Mouse (Mus musculus): Measurements from ENCODE around the gene Slc35b2. TPM values are rescaled to one million over a fixed set of nuclear protein-coding genes. Genes with fewer than 3 reads are reported as not detected.

Slc35b2 gene
- polyA plus RNA-seq, 1 experiment from 2014 or later, result 47.9 TPM

DNA sequence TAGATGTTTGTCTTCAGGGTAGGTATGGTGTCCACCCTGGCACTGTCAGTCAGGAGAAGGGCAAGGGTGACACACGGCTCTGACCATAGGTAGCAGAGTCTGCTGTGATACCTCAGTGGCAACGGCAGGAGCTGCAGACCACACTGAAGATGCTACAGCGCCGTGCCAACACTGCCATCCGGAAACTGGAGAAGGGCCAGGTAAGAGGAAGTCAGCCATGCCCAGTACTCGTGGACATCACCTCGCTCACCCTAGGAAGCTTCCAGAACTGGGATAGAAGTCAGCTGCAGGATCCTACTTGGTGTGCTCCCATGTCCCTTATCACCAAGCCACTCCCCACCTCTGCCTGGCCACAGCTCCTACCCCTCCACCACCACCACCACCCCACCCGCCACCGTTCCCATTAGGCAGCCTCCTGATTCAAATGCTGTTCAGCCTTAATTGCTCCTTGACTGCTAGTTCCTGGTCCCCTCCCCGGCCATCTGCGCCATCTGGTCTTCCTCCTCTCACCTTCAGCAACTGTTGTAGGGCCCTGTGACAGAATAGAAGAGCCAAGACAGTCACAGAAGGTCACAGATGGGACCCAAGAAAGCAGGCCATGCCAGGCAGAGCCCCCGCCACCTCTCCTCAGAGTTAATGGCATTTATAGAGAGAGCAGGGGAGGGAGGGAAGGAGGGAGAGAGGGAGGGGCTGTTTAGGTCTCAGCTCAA lies 44.8 kb upstream of the Slc35b2 start:
- Histone ChIP-seq H3K9ac (replicated peaks) (no peak overlapping the region), H3K4me3 (ENCODE audit: low read depth, low read length) (no peak overlapping the region), H3K4me2 (ENCODE audit: low read depth, low read length) (no peak overlapping the region), H3K4me1 (ENCODE audit: insufficient read depth) (no peaks in the 10 kb centered on the region), H3K27me3 (ENCODE audit: insufficient read depth, low read length) (peaks cover 11% of the 10 kb centered on the region), H3K27ac (ENCODE audit: low read depth) (no peak overlapping the region), H3K9me3 (ENCODE audit: low read length) (no peaks in the 10 kb centered on the region), H3K36me3 (replicated peaks; ENCODE audit: insufficient read depth, low read length) (no peaks in the 10 kb centered on the region; the same call in 1 of the 2 replicates)
- TF ChIP-seq EP300 (IDR thresholded peaks at IDR 0.05; ENCODE audit: low read depth) (no peak), CTCF (IDR thresholded peaks at IDR 0.05; ENCODE audit: low read depth) (no peak)
- 85% methylated on average over 12 of the region's 12 CpGs for WGBS (ENCODE audit: insufficient replicate concordance)
- DNase-seq (no peak), ATAC-seq (no peak)

DNA sequence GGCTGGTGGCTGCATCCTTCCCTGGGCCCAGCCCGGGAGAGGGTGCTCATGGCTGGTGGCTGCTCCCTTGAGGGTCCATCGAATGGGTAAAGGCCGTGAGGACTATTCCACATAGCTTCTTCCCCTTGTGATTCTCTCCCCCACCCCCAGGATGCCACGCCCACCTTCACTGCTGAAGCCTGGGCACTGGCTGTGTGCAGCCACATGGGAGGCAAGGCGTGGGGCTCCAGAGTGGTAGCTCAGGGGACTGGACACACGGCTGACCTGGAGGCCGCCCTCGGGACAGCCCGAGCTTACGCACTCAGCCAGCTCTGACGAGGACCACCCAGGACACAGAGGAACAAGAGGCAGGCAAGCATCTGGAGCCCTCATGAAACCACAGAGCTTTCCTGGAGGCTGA lies 43.5 kb upstream of the Slc35b2 start:
- no peak overlapping the region for H3K4me3 ChIP-seq (ENCODE audit: low read depth, low read length)
- H3K4me2 ChIP-seq (ENCODE audit: low read depth, low read length), result no peak overlapping the region
- H3K27ac ChIP-seq (ENCODE audit: low read depth), result no peak overlapping the region
- H3K9ac ChIP-seq (replicated peaks), result no peak overlapping the region
- WGBS (ENCODE audit: insufficient replicate concordance), result 76% methylated on average over 11 of the region's 11 CpGs
- TF ChIP-seq CTCF (IDR thresholded peaks at IDR 0.05; ENCODE audit: low read depth) (no peak), EP300 (IDR thresholded peaks at IDR 0.05; ENCODE audit: low read depth) (no peak)
- H3K9me3 ChIP-seq (ENCODE audit: low read length), result no peaks in the 10 kb centered on the region
- H3K36me3 ChIP-seq (replicated peaks; ENCODE audit: insufficient read depth, low read length), result no peaks in the 10 kb centered on the region; the same call in 1 of the 2 replicates
- ATAC-seq, result no peak
- H3K4me1 ChIP-seq (ENCODE audit: insufficient read depth), result no peaks in the 10 kb centered on the region
- peaks cover 14% of the 10 kb centered on the region for H3K27me3 ChIP-seq (ENCODE audit: insufficient read depth, low read length)
- no peak for DNase-seq

DNA sequence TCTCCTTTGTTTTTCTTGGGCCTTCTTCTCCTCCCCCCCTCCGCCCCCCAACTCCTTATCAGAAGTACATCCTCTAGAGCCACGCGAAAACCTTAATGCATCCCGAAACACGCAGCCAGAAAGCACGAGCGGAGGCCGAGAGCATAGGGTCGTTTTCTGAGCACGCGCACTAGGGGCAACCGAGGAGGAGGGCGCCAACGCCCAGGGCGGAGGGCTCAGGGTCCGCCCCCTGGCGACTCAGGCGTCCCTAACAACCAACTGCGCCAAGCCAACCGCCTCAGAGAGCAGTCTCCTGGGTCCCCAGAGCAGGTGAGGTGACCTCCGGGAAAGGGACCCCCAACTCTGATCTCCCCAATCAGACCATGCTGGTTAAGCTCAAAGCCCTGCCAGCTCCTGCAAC lies 40.4 kb upstream of the Slc35b2 start, which contains the start of gene Tcte1:
Gene Tcte1, plus strand, starts transcription at position 172 of the 400 bp plus-strand sequence.
- H3K4me2 ChIP-seq (ENCODE audit: low read depth, low read length), result 0 out of 2 replicates have a peak within 1 kb of the TSS, but pooled peaks have one; percentile 44

DNA sequence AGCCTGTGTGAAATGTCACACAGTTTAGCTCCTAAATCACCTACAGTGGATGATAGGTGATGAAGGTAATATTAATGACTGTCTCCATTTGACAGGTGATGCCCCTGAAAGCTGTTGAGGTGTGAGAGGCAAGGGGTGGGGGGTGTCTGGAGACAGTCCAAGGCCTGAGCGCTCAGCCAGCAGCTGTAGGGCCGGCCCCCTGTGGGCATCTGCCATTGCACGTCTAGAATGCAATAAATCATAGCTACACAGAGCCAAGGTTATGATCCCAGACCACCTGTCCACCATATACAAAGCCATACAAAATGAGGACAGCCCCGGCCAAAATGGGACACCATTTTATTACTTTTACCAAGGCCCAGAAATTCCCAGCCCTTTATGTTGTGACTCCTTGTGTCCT lies 38.7 kb upstream of the Slc35b2 start:
- TF ChIP-seq CTCF (IDR thresholded peaks at IDR 0.05; ENCODE audit: low read depth) (no peak), EP300 (IDR thresholded peaks at IDR 0.05; ENCODE audit: low read depth) (no peak)
- no peak overlapping the region for H3K9ac ChIP-seq (replicated peaks)
- no peak overlapping the region for H3K4me3 ChIP-seq (ENCODE audit: low read depth, low read length)
- H3K9me3 ChIP-seq (ENCODE audit: low read length), result no peaks in the 10 kb centered on the region
- 64% methylated on average over 4 of the region's 4 CpGs for WGBS (ENCODE audit: insufficient replicate concordance)
- DNase-seq (no peak), ATAC-seq (no peak)
- no peaks in the 10 kb centered on the region for H3K36me3 ChIP-seq (replicated peaks; ENCODE audit: insufficient read depth, low read length)
- peaks cover 14% of the 10 kb centered on the region for H3K27me3 ChIP-seq (ENCODE audit: insufficient read depth, low read length)
- no peaks in the 10 kb centered on the region for H3K4me1 ChIP-seq (ENCODE audit: insufficient read depth)
- H3K4me2 ChIP-seq (ENCODE audit: low read depth, low read length), result no peak overlapping the region
- H3K27ac ChIP-seq (ENCODE audit: low read depth), result no peak overlapping the region

More for the DNA sequence above, 40.4 kb upstream of the Slc35b2 start, which contains the start of gene Tcte1:
- ATAC-seq (no peak), DNase-seq (no peak)
- Histone ChIP-seq H3K27ac (ENCODE audit: low read depth) (no peak within 1 kb of the TSS), H3K27me3 (ENCODE audit: insufficient read depth, low read length) (peaks cover 14% of the 10 kb centered on the region), H3K4me1 (ENCODE audit: insufficient read depth) (no peaks in the 10 kb centered on the region), H3K36me3 (replicated peaks; ENCODE audit: insufficient read depth, low read length) (no peaks in the 10 kb centered on the region; the same call in 1 of the 2 replicates), H3K9ac (replicated peaks) (no peak within 1 kb of the TSS), H3K4me3 (ENCODE audit: low read depth, low read length) (0 out of 2 replicates have a peak within 1 kb of the TSS, but pooled peaks have one; percentile 4), H3K9me3 (ENCODE audit: low read length) (no peaks in the 10 kb centered on the region)
- no peak for TF ChIP-seq EP300 (IDR thresholded peaks at IDR 0.05; ENCODE audit: low read depth)
- no peak for TF ChIP-seq CTCF (IDR thresholded peaks at IDR 0.05; ENCODE audit: low read depth)
- 4% methylated on average over 21 of the region's 21 CpGs for WGBS (ENCODE audit: insufficient replicate concordance)

DNA sequence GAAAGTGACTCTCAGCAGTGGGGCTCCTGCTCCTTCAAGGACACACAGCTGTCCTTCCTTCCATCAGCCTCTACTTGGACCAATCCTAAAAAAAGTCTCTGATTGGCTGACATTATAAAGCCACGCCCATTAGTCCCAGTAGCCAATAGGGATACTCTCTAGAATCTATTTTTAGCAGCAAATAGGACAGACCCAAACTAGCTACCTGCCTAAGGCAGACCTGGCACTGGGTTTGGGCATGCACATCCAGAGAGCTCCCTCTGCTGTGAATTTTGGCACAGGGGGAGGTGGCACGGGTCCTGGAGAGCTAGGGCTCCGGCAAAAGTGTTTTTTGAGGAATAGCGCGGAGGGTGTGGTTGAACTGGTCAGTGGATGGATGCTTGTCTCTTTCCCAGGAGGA lies 37.1 kb upstream of the Slc35b2 start:
- DNase-seq (no peak), ATAC-seq (no peak)
- H3K9me3 ChIP-seq (ENCODE audit: low read length), result no peaks in the 10 kb centered on the region
- no peak overlapping the region for H3K9ac ChIP-seq (replicated peaks)
- H3K36me3 ChIP-seq (replicated peaks; ENCODE audit: insufficient read depth, low read length), result no peaks in the 10 kb centered on the region
- no peaks in the 10 kb centered on the region for H3K4me1 ChIP-seq (ENCODE audit: insufficient read depth)
- peaks cover 25% of the 10 kb centered on the region for H3K27me3 ChIP-seq (ENCODE audit: insufficient read depth, low read length)
- no peak overlapping the region for H3K4me2 ChIP-seq (ENCODE audit: low read depth, low read length)
- H3K27ac ChIP-seq (ENCODE audit: low read depth), result no peak overlapping the region
- TF ChIP-seq EP300 (IDR thresholded peaks at IDR 0.05; ENCODE audit: low read depth) (no peak), CTCF (IDR thresholded peaks at IDR 0.05; ENCODE audit: low read depth) (no peak)
- WGBS (ENCODE audit: insufficient replicate concordance), result 27% methylated on average over 5 of the region's 5 CpGs
- no peak overlapping the region for H3K4me3 ChIP-seq (ENCODE audit: low read depth, low read length)

DNA sequence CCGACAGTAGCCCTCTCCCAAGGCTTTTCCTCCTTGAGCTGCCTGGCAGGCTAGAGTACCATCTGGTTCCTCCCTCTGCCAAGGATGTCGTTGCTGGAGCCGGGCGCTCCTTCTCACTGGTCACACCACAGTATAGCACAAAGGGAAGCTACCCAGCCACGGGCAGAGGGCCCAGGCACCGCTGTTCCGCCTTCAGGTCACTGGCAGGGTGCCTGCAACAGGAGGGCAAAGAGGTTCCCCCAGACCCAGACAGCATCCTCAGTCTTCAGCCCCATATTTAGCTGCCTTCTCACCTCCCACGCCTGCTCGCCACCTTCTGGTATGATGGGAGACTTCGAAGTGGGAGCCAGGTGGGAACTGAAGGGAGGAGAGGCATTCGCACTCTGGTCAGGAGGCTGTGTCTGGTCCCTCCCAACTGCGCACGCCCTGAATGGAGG lies 33.3 kb upstream of the Slc35b2 start:
- H3K9me3 ChIP-seq (ENCODE audit: low read length), result no peaks in the 10 kb centered on the region
- peaks cover 30% of the 10 kb centered on the region for H3K27me3 ChIP-seq (ENCODE audit: insufficient read depth, low read length)

More for the DNA sequence above, 33.3 kb upstream of the Slc35b2 start:
- H3K4me3 ChIP-seq (ENCODE audit: low read depth, low read length), result no peak overlapping the region
- no peak overlapping the region for H3K4me2 ChIP-seq (ENCODE audit: low read depth, low read length)
- H3K4me1 ChIP-seq (ENCODE audit: insufficient read depth), result no peaks in the 10 kb centered on the region
- 40% methylated on average over 13 of the region's 13 CpGs for WGBS (ENCODE audit: insufficient replicate concordance)
- H3K9ac ChIP-seq (replicated peaks), result no peak overlapping the region
- no peak for TF ChIP-seq CTCF (IDR thresholded peaks at IDR 0.05; ENCODE audit: low read depth)
- no peak for TF ChIP-seq EP300 (IDR thresholded peaks at IDR 0.05; ENCODE audit: low read depth)
- H3K36me3 ChIP-seq (replicated peaks; ENCODE audit: insufficient read depth, low read length), result no peaks in the 10 kb centered on the region
- H3K27ac ChIP-seq (ENCODE audit: low read depth), result no peak overlapping the region
- DNase-seq (no peak), ATAC-seq (no peak)
